Mouse (Mus musculus) forebrain, embryonic 12.5 days (tissue): ENCODE measurements around the gene Slc22a23. TPM values are rescaled to one million over a fixed set of nuclear protein-coding genes. Genes with fewer than 3 reads are reported as not detected.

ENCODE experiments used
- ATAC-seq: fragments of 200-750 bp; cut with Nextera tagmentation; 2 replicates; pipeline ENCODE4 v1.8.0; 2017; ENCODE audit warnings: moderate TSS enrichment; ENCODE audit not compliant: low FRiP score
- H3K27ac ChIP-seq: fragments of 300-500 bp; sonication (generic); 2 replicates; pipeline ENCODE4 v1.5.1; 2016; ENCODE audit warnings: mild to moderate bottlenecking
- H3K27me3 ChIP-seq: fragments of 300-500 bp; sonication (generic); 2 replicates; pipeline ENCODE4 v1.6.1; 2016; ENCODE audit warnings: mild to moderate bottlenecking
- H3K36me3 ChIP-seq: fragments of 300-500 bp; sonication (generic); replicated peaks from 2 replicates; pipeline ENCODE4 v1.6.1; 2016; ENCODE audit warnings: mild to moderate bottlenecking
- H3K4me1 ChIP-seq: fragments of 300-500 bp; sonication (generic); 2 replicates; pipeline ENCODE4 v1.6.1; 2016
- H3K4me2 ChIP-seq: fragments of 300-500 bp; sonication (generic); 2 replicates; pipeline ENCODE4 v1.6.1; 2016; ENCODE audit warnings: mild to moderate bottlenecking, moderate library complexity
- H3K4me3 ChIP-seq: fragments of 300-500 bp; sonication (generic); replicated peaks from 2 replicates; pipeline ENCODE4 v1.5.1; 2016; ENCODE audit warnings: mild to moderate bottlenecking
- H3K9ac ChIP-seq: fragments of 300-500 bp; sonication (generic); 2 replicates; pipeline ENCODE4 v1.6.1; 2016; ENCODE audit warnings: mild to moderate bottlenecking
- H3K9me3 ChIP-seq: fragments of 300-500 bp; sonication (generic); 2 replicates; pipeline ENCODE4 v1.6.1; 2016
- WGBS: fragments of 180-500 bp; shearing (Covaris S2); methylation state at CpG from one replicate; pipeline ENCODE4 v1.1.7; 2016; 5-methylcytosine and 5-hydroxymethylcytosine counted together
- polyA plus RNA-seq: library from polyadenylated mRNA; unstranded; fragments of >200 nt; fragmentation: Nextera tagmentation; extraction: Ambion mirVana; gene quantifications from 2 replicates; pipeline ENCODE4 v1.2.1, GENCODE M21; 2016

Gene Slc22a23
- polyA plus RNA-seq, 1 experiment from 2014 or later = 16.4 TPM

DNA sequence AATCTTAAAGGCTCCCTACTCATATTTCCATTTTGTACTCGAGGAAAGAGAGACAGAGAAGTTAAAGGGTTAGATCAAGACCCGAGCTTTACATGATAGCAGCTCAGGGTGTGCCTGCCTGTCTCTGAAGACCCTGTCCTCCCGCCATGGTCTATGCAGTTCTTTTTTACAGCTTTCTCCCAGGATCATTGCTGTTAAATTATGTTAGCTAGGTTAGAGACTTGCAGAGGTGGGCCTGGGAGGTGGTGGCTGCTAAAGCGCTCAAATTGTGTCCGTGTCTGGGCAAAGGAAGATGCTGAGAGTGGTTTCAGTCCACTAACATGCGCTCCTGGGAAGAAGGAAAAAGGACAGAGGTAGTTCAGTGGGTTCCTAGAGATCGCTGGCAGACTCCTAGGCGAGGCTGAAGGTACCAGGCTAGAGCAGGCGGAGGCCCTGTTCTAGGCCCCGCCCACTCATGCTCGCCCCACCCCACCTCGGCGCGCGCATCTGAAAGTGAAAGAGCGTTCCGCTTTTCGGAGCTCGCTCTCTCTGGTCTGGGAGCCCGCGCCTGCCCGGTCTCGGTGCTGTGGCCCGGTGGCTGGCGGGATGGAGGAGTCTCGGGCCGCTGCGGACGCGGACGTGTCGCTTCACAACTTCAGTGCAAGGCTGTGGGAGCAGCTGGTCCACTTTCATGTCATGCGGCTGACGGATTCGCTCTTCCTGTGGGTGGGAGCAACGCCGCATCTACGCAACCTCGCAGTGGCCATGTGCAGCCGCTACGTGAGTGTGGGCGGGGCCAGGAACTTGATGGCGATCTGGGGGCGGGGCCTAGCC, 182.3 kb downstream of the Slc22a23 start, which contains the start of gene Psmg4:
TSS of gene Psmg4 (plus strand) at position 474 of the 813 bp plus-strand sequence.
- Histone ChIP-seq H3K9ac (peak within 1 kb of the TSS; percentile 69), H3K27ac (peak within 1 kb of the TSS; percentile 88), H3K9me3 (no peaks in the 10 kb centered on the region), H3K4me3 (peak within 1 kb of the TSS; percentile 75), H3K4me2 (peak within 1 kb of the TSS; percentile 63), H3K4me1 (peaks cover 21% of the 10 kb centered on the region), H3K36me3 (peaks cover 14% of the 10 kb centered on the region), H3K27me3 (no peaks in the 10 kb centered on the region)
- peak; percentile 95 for ATAC-seq
- 3% methylated on average over 44 of the region's 44 CpGs for WGBS

GRCm38 (mm10) chr13:34159926-34160325, 185.1 kb downstream of the Slc22a23 start:
- H3K27me3 ChIP-seq = no peaks in the 10 kb centered on the region
- H3K27ac ChIP-seq = no peak overlapping the region
- no peak overlapping the region for H3K4me2 ChIP-seq
- no peak overlapping the region for H3K9ac ChIP-seq
- peaks cover 32% of the 10 kb centered on the region for H3K4me1 ChIP-seq
- peaks cover 3% of the 10 kb centered on the region; the same call in 1 of the 2 replicates for H3K36me3 ChIP-seq
- WGBS = 82% methylated on average over 1 of the region's 1 CpGs
- no peaks in the 10 kb centered on the region for H3K9me3 ChIP-seq
- no peak overlapping the region for H3K4me3 ChIP-seq
- ATAC-seq = no peak

DNA sequence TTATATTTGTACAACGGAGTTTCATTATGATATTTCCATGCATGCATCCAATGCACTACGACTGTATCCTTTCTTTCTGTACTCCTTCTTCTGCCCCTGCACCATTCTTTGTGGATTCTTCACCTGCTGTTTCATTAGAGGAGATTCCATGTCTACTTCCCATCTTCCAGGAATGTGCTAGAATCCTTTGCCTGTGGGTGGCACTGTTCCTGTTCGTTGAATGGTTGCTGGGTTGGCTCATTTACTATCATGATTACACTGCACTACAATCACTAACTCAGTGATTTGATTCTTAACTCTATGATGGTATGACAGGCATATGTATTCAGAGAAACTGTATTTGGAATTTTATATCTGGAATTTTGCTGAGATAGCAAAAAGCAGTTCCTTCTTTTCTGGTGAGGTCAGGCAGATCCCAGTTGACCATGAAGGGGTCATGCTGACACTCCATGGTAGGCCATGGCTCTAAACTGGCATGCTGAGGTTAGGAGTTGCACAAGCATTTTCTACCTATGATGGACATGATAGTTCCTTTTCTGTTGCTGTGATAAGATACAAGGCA, 187.3 kb downstream of the Slc22a23 start:
- peaks cover 36% of the 10 kb centered on the region for H3K4me1 ChIP-seq
- no peaks in the 10 kb centered on the region for H3K9me3 ChIP-seq
- no peak overlapping the region for H3K27ac ChIP-seq
- no peak overlapping the region for H3K4me3 ChIP-seq
- no peak overlapping the region for H3K9ac ChIP-seq
- WGBS = 90% methylated on average over 3 of the region's 3 CpGs
- no peaks in the 10 kb centered on the region for H3K27me3 ChIP-seq
- H3K4me2 ChIP-seq = no peak overlapping the region
- ATAC-seq = no peak
- H3K36me3 ChIP-seq = no peaks in the 10 kb centered on the region

GRCm38 (mm10) chr13:34156840-34157185, 188.2 kb downstream of the Slc22a23 start:
- H3K27me3 ChIP-seq = no peaks in the 10 kb centered on the region
- no peaks in the 10 kb centered on the region for H3K9me3 ChIP-seq
- H3K9ac ChIP-seq = no peak overlapping the region
- H3K4me2 ChIP-seq = no peak overlapping the region
- H3K4me3 ChIP-seq = no peak overlapping the region
- H3K4me1 ChIP-seq = peaks cover 28% of the 10 kb centered on the region
- no peaks in the 10 kb centered on the region for H3K36me3 ChIP-seq
- WGBS = 85% methylated on average over 2 of the region's 2 CpGs
- no peak for ATAC-seq
- peak overlapping the region; percentile 56 for H3K27ac ChIP-seq

- H3K27ac ChIP-seq = peak overlapping the region; percentile 56
- peaks cover 27% of the 10 kb centered on the region for H3K4me1 ChIP-seq
- H3K27me3 ChIP-seq = no peaks in the 10 kb centered on the region
- WGBS = 58% methylated on average over 8 of the region's 8 CpGs
- no peaks in the 10 kb centered on the region for H3K9me3 ChIP-seq
- H3K9ac ChIP-seq = no peak overlapping the region
- no peak for ATAC-seq
- H3K4me2 ChIP-seq = no peak overlapping the region
- H3K36me3 ChIP-seq = no peaks in the 10 kb centered on the region
- no peak overlapping the region for H3K4me3 ChIP-seq
These were observed 188.7 kb downstream of the Slc22a23 start for GRCm38 (mm10) chr13:34156133-34156839.

GRCm38 (mm10) chr13:34154931-34155272, 190.1 kb downstream of the Slc22a23 start:
- peaks cover 37% of the 10 kb centered on the region for H3K4me1 ChIP-seq
- H3K27ac ChIP-seq = peak overlapping the region; percentile 76; the same call in 1 of the 2 replicates
- no peaks in the 10 kb centered on the region for H3K9me3 ChIP-seq
- H3K4me2 ChIP-seq = peak overlapping the region; percentile 25
- H3K4me3 ChIP-seq = no peak overlapping the region
- no peak for ATAC-seq
- H3K36me3 ChIP-seq = no peaks in the 10 kb centered on the region
- 31% methylated on average over 3 of the region's 3 CpGs for WGBS
- no peak overlapping the region for H3K9ac ChIP-seq
- no peaks in the 10 kb centered on the region for H3K27me3 ChIP-seq

DNA sequence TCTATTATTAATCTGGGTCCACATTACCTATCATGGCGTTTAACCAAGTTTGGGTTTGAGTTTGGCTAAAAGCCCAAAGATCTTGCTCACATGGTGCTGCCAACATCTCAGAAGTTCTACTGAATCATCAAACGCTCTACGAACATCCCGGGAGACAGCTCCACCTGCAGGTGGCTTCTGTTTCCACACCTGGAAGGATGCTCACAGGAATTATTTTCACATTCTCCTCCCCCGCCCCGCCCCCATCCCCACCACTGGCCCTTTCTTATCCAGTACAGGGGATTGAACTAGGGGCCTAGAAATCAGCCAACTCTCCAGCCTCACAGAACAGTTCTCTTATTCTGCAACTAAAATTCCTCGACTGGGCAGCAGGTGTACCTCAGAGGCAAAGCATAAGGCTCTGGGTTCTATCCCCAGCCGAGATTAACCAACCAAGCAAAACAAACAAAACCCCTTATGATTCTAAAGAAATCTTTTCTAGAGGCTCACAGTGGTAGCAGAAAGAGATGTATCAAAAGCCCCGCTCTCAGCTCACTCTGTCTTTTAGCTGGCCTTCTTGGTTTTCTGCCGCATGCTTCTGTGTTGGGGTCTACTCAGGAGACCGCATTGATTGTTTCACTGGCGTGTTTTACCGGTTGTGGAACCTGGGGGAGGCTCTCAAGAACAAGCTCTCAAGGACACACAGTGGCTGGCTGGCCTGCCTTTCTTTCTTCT, 190.6 kb downstream of the Slc22a23 start:
- 0 out of 2 replicates have a peak overlapping the region, but pooled peaks have one; percentile 3 for H3K4me3 ChIP-seq
- 45% methylated on average over 13 of the region's 13 CpGs for WGBS
- H3K27me3 ChIP-seq = no peaks in the 10 kb centered on the region
- peak; percentile 47 for ATAC-seq
- H3K9me3 ChIP-seq = no peaks in the 10 kb centered on the region
- peaks cover 42% of the 10 kb centered on the region for H3K4me1 ChIP-seq
- no peaks in the 10 kb centered on the region for H3K36me3 ChIP-seq
- H3K4me2 ChIP-seq = peak overlapping the region; percentile 25
- no peak overlapping the region for H3K9ac ChIP-seq
- peak overlapping the region; percentile 76 for H3K27ac ChIP-seq

GRCm38 (mm10) chr13:34153254-34154011, 191.5 kb downstream of the Slc22a23 start:
- Histone ChIP-seq H3K27me3 (no peaks in the 10 kb centered on the region), H3K9ac (no peak overlapping the region), H3K27ac (peak overlapping the region; percentile 76; the same call in 1 of the 2 replicates), H3K4me1 (peaks cover 45% of the 10 kb centered on the region), H3K36me3 (no peaks in the 10 kb centered on the region), H3K4me3 (no peak overlapping the region), H3K9me3 (no peaks in the 10 kb centered on the region), H3K4me2 (no peak overlapping the region)
- 88% methylated on average over 4 of the region's 5 CpGs for WGBS
- no peak for ATAC-seq

DNA sequence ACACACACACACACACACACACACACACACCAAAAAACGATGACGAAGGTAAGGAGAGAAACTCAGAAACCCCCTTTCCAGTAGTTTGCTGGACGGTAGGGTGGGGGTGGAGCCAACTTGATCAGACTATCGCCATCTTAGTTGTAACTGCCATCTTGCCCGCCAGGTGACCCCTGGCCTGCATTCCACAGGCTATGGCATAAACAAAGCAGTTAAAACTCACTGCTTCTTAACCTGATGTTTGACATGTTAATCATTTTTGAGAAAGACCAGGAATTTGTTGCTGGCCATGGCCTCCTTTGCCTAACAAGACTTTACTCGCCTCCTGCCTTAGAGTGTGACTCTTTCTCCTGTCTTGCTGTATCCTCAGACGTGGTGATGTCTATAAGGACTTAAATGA, 192.3 kb downstream of the Slc22a23 start:
- 77% methylated on average over 7 of the region's 7 CpGs for WGBS
- Histone ChIP-seq H3K4me1 (peaks cover 53% of the 10 kb centered on the region), H3K4me2 (no peak overlapping the region), H3K4me3 (no peak overlapping the region), H3K27me3 (no peaks in the 10 kb centered on the region), H3K36me3 (no peaks in the 10 kb centered on the region), H3K9ac (no peak overlapping the region), H3K9me3 (no peaks in the 10 kb centered on the region), H3K27ac (no peak overlapping the region)
- ATAC-seq = no peak

GRCm38 (mm10) chr13:34151425-34151824, 193.6 kb downstream of the Slc22a23 start:
- ATAC-seq = no peak
- no peaks in the 10 kb centered on the region for H3K36me3 ChIP-seq
- no peaks in the 10 kb centered on the region for H3K27me3 ChIP-seq
- peaks cover 59% of the 10 kb centered on the region for H3K4me1 ChIP-seq
- no peaks in the 10 kb centered on the region for H3K9me3 ChIP-seq
- H3K4me2 ChIP-seq = no peak overlapping the region
- no peak overlapping the region for H3K9ac ChIP-seq
- no peak overlapping the region for H3K27ac ChIP-seq
- WGBS = 78% methylated on average over 1 of the region's 1 CpGs
- H3K4me3 ChIP-seq = no peak overlapping the region

DNA sequence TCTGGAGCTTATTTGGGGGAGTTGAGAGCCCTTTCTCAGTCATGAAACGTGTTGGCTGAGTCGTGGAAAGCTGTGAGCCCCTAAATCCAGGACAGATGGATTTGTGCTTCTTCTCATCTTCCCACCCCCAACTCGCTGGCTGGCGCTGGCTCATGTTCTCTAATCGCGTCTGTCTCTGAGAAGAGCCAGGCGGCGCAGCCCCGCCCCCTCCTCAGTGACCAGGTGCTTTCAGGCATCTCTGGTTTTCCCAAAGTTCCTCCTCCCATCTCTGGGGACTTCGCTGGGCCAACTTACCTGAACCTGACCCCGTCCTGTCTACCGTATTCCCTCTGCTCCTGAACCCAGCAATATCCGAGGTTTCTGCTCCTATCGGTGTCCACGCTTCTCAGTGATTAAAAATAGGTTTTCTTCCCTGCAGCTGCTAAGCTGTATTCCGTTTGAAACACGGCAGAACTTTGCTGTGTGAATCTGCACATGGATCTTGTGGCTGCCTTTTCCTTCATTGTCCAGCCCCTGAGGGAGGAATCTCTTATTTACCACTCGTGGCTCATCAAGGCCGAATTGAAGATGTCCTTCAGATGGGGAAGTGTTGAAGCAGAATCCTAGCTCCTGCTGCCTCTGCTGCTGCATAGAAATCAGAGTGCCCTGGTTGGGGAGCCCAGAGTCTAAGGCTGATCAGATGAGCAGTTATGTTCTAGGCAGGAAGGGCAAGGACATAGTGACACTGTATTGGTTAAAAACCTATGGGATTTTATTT, 194.5 kb downstream of the Slc22a23 start:
- 0 out of 2 replicates have a peak, but pooled peaks have one; percentile 8 for ATAC-seq

More for the DNA sequence above, 194.5 kb downstream of the Slc22a23 start:
- no peaks in the 10 kb centered on the region for H3K9me3 ChIP-seq
- WGBS = 10% methylated on average over 19 of the region's 19 CpGs
- peak overlapping the region; percentile 98 for H3K27ac ChIP-seq
- peak overlapping the region; percentile 59 for H3K9ac ChIP-seq
- no peaks in the 10 kb centered on the region for H3K27me3 ChIP-seq
- peak overlapping the region; percentile 19 for H3K4me3 ChIP-seq
- peaks cover 57% of the 10 kb centered on the region for H3K4me1 ChIP-seq
- peak overlapping the region; percentile 59 for H3K4me2 ChIP-seq
- H3K36me3 ChIP-seq = no peaks in the 10 kb centered on the region
